Mouse (Mus musculus): ENCODE measurements around the gene 2810006K23Rik. TPM values are rescaled to one million over a fixed set of nuclear protein-coding genes. Genes with fewer than 3 reads are reported as not detected.
"Not testable (repeated sequence)": the region's sequence is repeated elsewhere in the genome, so short reads cannot be mapped to it uniquely, and the experiment has no call there.

2810006K23Rik gene
- 4.0 to 18.6 TPM (median 6.7 TPM) in 3 replicates for total RNA-seq (2017)

- peak; percentile 96 for ATAC-seq (replicated peaks; ENCODE audit: insufficient number of reproducible peaks, low FRiP score, low TSS enrichment, poor library complexity, severe bottlenecking)
Observed at GRCm38 (mm10) chr5:124327510-124328364, at the start of gene 2810006K23Rik, which contains the start of gene Mphosph9. TSS of gene 2810006K23Rik (plus strand) at chr5:124328089. TSS of gene Mphosph9 (minus strand) at chr5:124327972.

GRCm38 (mm10) chr5:124282854-124283253 is 45.0 kb upstream of the 2810006K23Rik start:
- ATAC-seq (replicated peaks; ENCODE audit: insufficient number of reproducible peaks, low FRiP score, low TSS enrichment, poor library complexity, severe bottlenecking) = no peak

- ATAC-seq (replicated peaks; ENCODE audit: insufficient number of reproducible peaks, low FRiP score, low TSS enrichment, poor library complexity, severe bottlenecking) = no peak
Observed at GRCm38 (mm10) chr5:124284330-124284729, 43.6 kb upstream of the 2810006K23Rik start.

- no peak for ATAC-seq (replicated peaks; ENCODE audit: insufficient number of reproducible peaks, low FRiP score, low TSS enrichment, poor library complexity, severe bottlenecking)
Observed at GRCm38 (mm10) chr5:124287616-124288247, 40.2 kb upstream of the 2810006K23Rik start.

- ATAC-seq (replicated peaks; ENCODE audit: insufficient number of reproducible peaks, low FRiP score, low TSS enrichment, poor library complexity, severe bottlenecking) = no peak
Observed at GRCm38 (mm10) chr5:124290216-124290615, 37.7 kb upstream of the 2810006K23Rik start.

GRCm38 (mm10) chr5:124293967-124294366 is 33.9 kb upstream of the 2810006K23Rik start:
- no peak for ATAC-seq (replicated peaks; ENCODE audit: insufficient number of reproducible peaks, low FRiP score, low TSS enrichment, poor library complexity, severe bottlenecking)

GRCm38 (mm10) chr5:124296475-124296874 is 31.4 kb upstream of the 2810006K23Rik start:
- no peak for ATAC-seq (replicated peaks; ENCODE audit: insufficient number of reproducible peaks, low FRiP score, low TSS enrichment, poor library complexity, severe bottlenecking)

- ATAC-seq (replicated peaks; ENCODE audit: insufficient number of reproducible peaks, low FRiP score, low TSS enrichment, poor library complexity, severe bottlenecking) = not testable (repeated sequence)
Observed at GRCm38 (mm10) chr5:124299307-124299706, 28.6 kb upstream of the 2810006K23Rik start.

- no peak for ATAC-seq (replicated peaks; ENCODE audit: insufficient number of reproducible peaks, low FRiP score, low TSS enrichment, poor library complexity, severe bottlenecking)
Observed at GRCm38 (mm10) chr5:124300132-124300531, 27.8 kb upstream of the 2810006K23Rik start.

GRCm38 (mm10) chr5:124302853-124303252 is 25.0 kb upstream of the 2810006K23Rik start:
- not testable (repeated sequence) for ATAC-seq (replicated peaks; ENCODE audit: insufficient number of reproducible peaks, low FRiP score, low TSS enrichment, poor library complexity, severe bottlenecking)

- no peak for ATAC-seq (replicated peaks; ENCODE audit: insufficient number of reproducible peaks, low FRiP score, low TSS enrichment, poor library complexity, severe bottlenecking)
Observed at GRCm38 (mm10) chr5:124309155-124309554, 18.7 kb upstream of the 2810006K23Rik start.

- ATAC-seq (replicated peaks; ENCODE audit: insufficient number of reproducible peaks, low FRiP score, low TSS enrichment, poor library complexity, severe bottlenecking) = no peak
Observed at GRCm38 (mm10) chr5:124310091-124310490, 17.8 kb upstream of the 2810006K23Rik start.

GRCm38 (mm10) chr5:124315498-124315897 is 12.4 kb upstream of the 2810006K23Rik start:
- no peak for ATAC-seq (replicated peaks; ENCODE audit: insufficient number of reproducible peaks, low FRiP score, low TSS enrichment, poor library complexity, severe bottlenecking)

GRCm38 (mm10) chr5:124315941-124316340 is 11.9 kb upstream of the 2810006K23Rik start:
- ATAC-seq (replicated peaks; ENCODE audit: insufficient number of reproducible peaks, low FRiP score, low TSS enrichment, poor library complexity, severe bottlenecking) = no peak

GRCm38 (mm10) chr5:124317648-124318047 is 10.2 kb upstream of the 2810006K23Rik start:
- ATAC-seq (replicated peaks; ENCODE audit: insufficient number of reproducible peaks, low FRiP score, low TSS enrichment, poor library complexity, severe bottlenecking) = no peak

GRCm38 (mm10) chr5:124326829-124327228 is 1.1 kb upstream of the 2810006K23Rik start:
- ATAC-seq (replicated peaks; ENCODE audit: insufficient number of reproducible peaks, low FRiP score, low TSS enrichment, poor library complexity, severe bottlenecking) = no peak

GRCm38 (mm10) chr5:124330086-124330485 is 2.2 kb downstream of the 2810006K23Rik start:
- no peak for ATAC-seq (replicated peaks; ENCODE audit: insufficient number of reproducible peaks, low FRiP score, low TSS enrichment, poor library complexity, severe bottlenecking)

GRCm38 (mm10) chr5:124334392-124334791 is 6.5 kb downstream of the 2810006K23Rik start:
- no peak for ATAC-seq (replicated peaks; ENCODE audit: insufficient number of reproducible peaks, low FRiP score, low TSS enrichment, poor library complexity, severe bottlenecking)

- ATAC-seq (replicated peaks; ENCODE audit: insufficient number of reproducible peaks, low FRiP score, low TSS enrichment, poor library complexity, severe bottlenecking) = no peak
Observed at GRCm38 (mm10) chr5:124337103-124337502, 9.2 kb downstream of the 2810006K23Rik start.

GRCm38 (mm10) chr5:124337909-124338308 is 10.0 kb downstream of the 2810006K23Rik start:
- no peak for ATAC-seq (replicated peaks; ENCODE audit: insufficient number of reproducible peaks, low FRiP score, low TSS enrichment, poor library complexity, severe bottlenecking)

Measured in monocyte, adult 5-6 weeks (primary cell).